Mouse (Mus musculus): ENCODE measurements around the gene Mta3. TPM values are rescaled to one million over a fixed set of nuclear protein-coding genes. Genes with fewer than 3 reads are reported as not detected.

Mta3 gene
- total and polyA plus RNA-seq, 3 experiments: 31.1 to 67.6 (median 39.2) TPM

DNA sequence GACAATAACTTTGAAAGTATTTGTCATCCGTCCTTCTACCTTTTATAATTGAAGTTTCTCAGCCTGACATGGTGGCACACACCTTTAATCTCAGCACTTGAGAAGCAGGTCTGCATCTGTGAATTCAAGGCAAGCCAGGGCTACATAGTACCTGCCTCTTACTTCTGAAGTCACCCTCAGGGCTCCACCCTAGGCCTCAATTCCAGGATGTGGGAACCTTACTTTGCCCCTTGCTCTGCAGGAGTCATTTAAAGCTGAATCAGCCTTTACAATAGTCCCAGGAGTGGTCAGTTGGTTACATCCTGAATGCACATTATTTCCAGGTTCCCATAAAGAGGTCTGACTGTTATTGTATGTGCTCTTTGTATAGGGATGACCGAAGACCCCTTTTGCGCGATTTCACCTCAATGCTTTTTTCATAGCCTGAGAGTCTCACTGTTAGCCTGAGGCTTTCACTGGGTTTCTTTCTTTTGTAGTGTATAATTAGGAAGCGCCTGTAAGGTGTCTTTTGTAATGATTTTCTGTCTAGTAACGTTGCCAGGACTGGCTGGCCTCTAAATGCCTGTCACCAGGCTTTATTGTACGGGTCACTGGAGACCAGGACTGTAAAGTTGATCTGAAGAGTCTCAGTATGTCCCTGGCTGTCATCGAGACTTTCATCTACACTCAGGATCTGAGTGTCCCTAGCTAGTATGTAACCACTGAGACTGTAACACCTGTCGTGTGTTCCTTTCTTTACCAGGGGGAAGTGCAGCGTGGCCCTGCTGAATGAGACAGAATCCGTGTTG lies 47.3 kb downstream of the Mta3 start:
- dilution Hi-C loops (cut with MboI; ENCODE audit: extremely low pct_ligation_motif_present, extremely low pct_unique_long_range_greater_than_20kb, low sequenced_read_pairs): no loop called here
- in situ Hi-C loops (cut with MboI; ENCODE audit: low pct_ligation_motif_present, low pct_unique_long_range_greater_than_20kb, low sequenced_read_pairs): no loop called here
- Histone ChIP-seq H3K36me3 (replicated peaks in 1 of 2; ENCODE audit: control insufficient read depth in 1 of 2, insufficient read depth in 1 of 2, low read length in 1 of 2) (peaks cover 17 to 79% of the 10 kb centered on the region in 2 experiments), H3K4me2 (ENCODE audit: insufficient read depth, low read depth, poor library complexity, severe bottlenecking) (no peak overlapping the region), H3K27me3 (replicated peaks) (no peaks in the 10 kb centered on the region), H3K9ac (ENCODE audit: insufficient read depth, low read depth) (no peak overlapping the region), H3K27ac (ENCODE audit: insufficient read depth, low read depth) (no peak overlapping the region), H3K9me3 (replicated peaks; ENCODE audit: low read length) (no peaks in the 10 kb centered on the region), H3K79me2 (replicated peaks; ENCODE audit: control insufficient read depth, extremely low read depth, insufficient read depth, poor library complexity, severe bottlenecking) (no peaks in the 10 kb centered on the region), H3K4me3 (replicated peaks in 1 of 3; ENCODE audit: low read depth in 2 of 3, low read length in 2 of 3, poor library complexity in 1 of 3) (no peak overlapping the region), H3K4me1 (ENCODE audit: control insufficient read depth in 1 of 2, insufficient read depth in 2 of 2) (no peaks in the 10 kb centered on the region)
- no peak for TF ChIP-seq MYC (IDR thresholded peaks at IDR 0.05; ENCODE audit: low read depth, low read length)
- no peak for TF ChIP-seq RCOR1 (conservative IDR thresholded peaks at IDR 0.05; ENCODE audit: low read depth, low read length)
- no peak for TF ChIP-seq MEF2A (IDR thresholded peaks at IDR 0.05; ENCODE audit: borderline replicate concordance, low read depth, low read length)
- TF ChIP-seq E2F4 (IDR thresholded peaks at IDR 0.05; ENCODE audit: insufficient replicate concordance, low read depth, low read length): no peak
- TF ChIP-seq SMC3 (IDR thresholded peaks at IDR 0.05; ENCODE audit: low read depth, low read length): no peak
- no peak for TF ChIP-seq POLR2A (IDR thresholded peaks at IDR 0.05; ENCODE audit: low read depth, low read length)
- no peak for TF ChIP-seq CHD2 (IDR thresholded peaks at IDR 0.05; ENCODE audit: low read length)
- TF ChIP-seq MAFK (IDR thresholded peaks at IDR 0.05; ENCODE audit: insufficient replicate concordance, low read length): no peak
- no peak for TF ChIP-seq PAX5 (IDR thresholded peaks at IDR 0.05; ENCODE audit: low read length)
- no peak for TF ChIP-seq CHD1 (IDR thresholded peaks at IDR 0.05; ENCODE audit: low read depth, low read length)
- no peak for TF ChIP-seq NELFE (IDR thresholded peaks at IDR 0.05; ENCODE audit: low read depth, low read length)
- no peak for DNase-seq (ENCODE audit: extremely low read depth)

DNA sequence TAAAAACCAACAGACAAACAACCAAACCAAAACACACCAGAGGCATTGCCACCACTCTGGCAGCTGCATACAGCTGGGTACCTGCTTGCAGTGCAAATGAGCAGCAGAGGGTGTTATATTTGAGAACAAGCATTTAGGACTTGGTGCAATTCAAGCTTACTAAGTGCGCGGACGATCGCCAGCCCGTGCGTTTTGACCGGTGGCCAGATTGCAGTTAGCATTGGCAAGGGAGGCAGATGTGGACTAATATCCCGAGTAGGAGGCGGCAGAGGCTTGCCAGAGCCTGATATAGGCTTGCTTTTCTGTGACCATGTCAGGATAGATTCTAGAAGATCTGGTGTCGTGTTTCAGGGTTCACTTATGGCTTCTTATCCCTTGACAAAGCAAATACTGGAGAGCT lies 52.1 kb downstream of the Mta3 start:
- H3K27ac ChIP-seq (ENCODE audit: insufficient read depth, low read depth): no peak overlapping the region
- TF ChIP-seq HCFC1 (IDR thresholded peaks at IDR 0.05; ENCODE audit: low read depth, low read length): no peak
- no peak for TF ChIP-seq SMC3 (IDR thresholded peaks at IDR 0.05; ENCODE audit: low read depth, low read length)
- TF ChIP-seq ZNF384 (IDR thresholded peaks at IDR 0.05; ENCODE audit: low read depth, low read length): no peak
- no peak for TF ChIP-seq GABPA (IDR thresholded peaks at IDR 0.05; ENCODE audit: insufficient replicate concordance, low read depth, low read length)
- TF ChIP-seq CHD2 (IDR thresholded peaks at IDR 0.05; ENCODE audit: low read length): no peak
- no peak for TF ChIP-seq PAX5 (IDR thresholded peaks at IDR 0.05; ENCODE audit: low read length)
- no peak for TF ChIP-seq MXI1 (IDR thresholded peaks at IDR 0.05; ENCODE audit: low read depth, low read length)
- no peak for TF ChIP-seq BHLHE40 (IDR thresholded peaks at IDR 0.05; ENCODE audit: low read depth, low read length)
- TF ChIP-seq USF1 (IDR thresholded peaks at IDR 0.05; ENCODE audit: low read depth, low read length): no peak
- H3K4me2 ChIP-seq (ENCODE audit: insufficient read depth, low read depth, poor library complexity, severe bottlenecking): no peak overlapping the region
- in situ Hi-C loops (cut with MboI; ENCODE audit: low pct_ligation_motif_present, low pct_unique_long_range_greater_than_20kb, low sequenced_read_pairs): no loop called here
- dilution Hi-C loops (cut with MboI; ENCODE audit: extremely low pct_ligation_motif_present, extremely low pct_unique_long_range_greater_than_20kb, low sequenced_read_pairs): no loop called here
- H3K4me1 ChIP-seq (ENCODE audit: control insufficient read depth in 1 of 2, insufficient read depth in 2 of 2): peaks cover 5 to 20% of the 10 kb centered on the region in 2 experiments
- H3K27me3 ChIP-seq (replicated peaks): no peaks in the 10 kb centered on the region
- no peaks in the 10 kb centered on the region for H3K9me3 ChIP-seq (replicated peaks; ENCODE audit: low read length)
- H3K36me3 ChIP-seq (replicated peaks in 1 of 2; ENCODE audit: control insufficient read depth in 1 of 2, insufficient read depth in 1 of 2, low read length in 1 of 2): peaks cover 22 to 81% of the 10 kb centered on the region in 2 experiments
- no peak for DNase-seq (ENCODE audit: extremely low read depth)
- H3K79me2 ChIP-seq (replicated peaks; ENCODE audit: control insufficient read depth, extremely low read depth, insufficient read depth, poor library complexity, severe bottlenecking): no peaks in the 10 kb centered on the region
- H3K9ac ChIP-seq (ENCODE audit: insufficient read depth, low read depth): no peak overlapping the region
- no peak overlapping the region for H3K4me3 ChIP-seq (replicated peaks in 1 of 3; ENCODE audit: low read depth in 2 of 3, low read length in 2 of 3, poor library complexity in 1 of 3)
